Mouse (Mus musculus): ENCODE results near the gene 4933428M09Rik. TPM values are rescaled to one million over a fixed set of nuclear protein-coding genes. Genes with fewer than 3 reads are reported as not detected.
"Not testable (repeated sequence)": the region's sequence is repeated elsewhere in the genome, so short reads cannot be mapped to it uniquely, and the experiment has no call there.

Gene 4933428M09Rik
- polyA plus RNA-seq (2012; rRNA removed), result not detected in 2 replicates

DNA sequence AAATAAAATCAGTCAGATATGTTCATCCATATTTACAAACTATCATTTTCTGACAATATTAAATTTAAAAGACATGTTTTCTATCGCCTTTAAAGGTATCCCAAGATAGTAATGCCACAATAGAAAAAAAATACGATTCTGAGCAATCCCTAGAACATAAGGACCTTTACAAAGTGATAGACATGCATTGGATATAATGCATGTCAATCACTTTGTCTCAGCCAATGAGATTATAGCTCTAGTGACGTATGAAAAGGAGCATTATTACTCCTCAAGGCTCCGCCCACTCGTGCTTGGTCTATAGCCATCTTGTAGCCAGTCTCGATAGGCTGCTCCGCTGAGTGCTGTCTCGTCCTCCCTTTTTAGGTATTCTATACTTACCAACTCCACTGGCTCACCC is at the start of gene 4933428M09Rik:
4933428M09Rik (plus strand) TSS at position 301 of the 400 bp plus-strand sequence.
- no peak for DNase-seq (ENCODE audit: extremely low spot score in 1 of 2, low spot score in 1 of 2)

DNA sequence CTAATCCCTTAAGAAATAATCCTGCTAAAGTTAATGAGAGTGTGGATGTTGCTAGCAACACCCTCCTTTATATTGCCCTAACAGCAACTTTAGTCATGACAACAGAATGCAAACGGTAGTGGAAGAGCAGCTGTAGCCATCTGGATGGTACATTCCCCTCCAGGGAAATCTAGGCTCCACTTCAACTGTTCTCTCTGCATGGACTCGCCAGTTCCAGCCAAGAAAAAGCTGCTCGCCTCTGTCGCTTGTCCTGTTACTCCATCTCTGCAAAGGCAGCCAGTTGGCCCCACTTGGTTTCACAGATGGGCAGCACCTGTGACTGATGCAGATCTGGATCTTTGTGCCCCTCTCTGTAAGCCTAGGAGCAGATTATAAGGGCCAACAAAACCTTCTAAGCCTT is 45.0 kb upstream of the 4933428M09Rik start:
- no peak for DNase-seq (ENCODE audit: extremely low spot score in 1 of 2, low spot score in 1 of 2)

DNA sequence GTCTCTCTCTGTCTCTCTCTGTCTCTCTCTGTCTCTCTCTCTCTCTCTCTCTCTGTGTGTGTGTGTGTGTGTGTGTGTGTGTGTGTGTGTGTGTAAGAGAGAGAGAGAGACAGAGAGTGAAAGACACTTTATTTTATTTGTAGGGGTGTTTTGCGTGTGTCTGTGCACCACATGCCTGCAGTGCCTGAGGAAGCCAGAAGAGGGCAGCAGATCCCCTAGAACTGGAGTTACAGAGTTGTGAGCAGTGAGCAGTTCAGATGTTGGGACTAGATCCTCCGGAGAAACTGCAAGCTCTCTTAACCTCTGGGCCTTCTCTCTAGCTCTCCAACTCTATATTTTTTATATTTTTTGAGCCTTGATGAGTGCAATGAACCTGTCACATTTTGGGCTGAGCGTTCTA is 12.5 kb downstream of the 4933428M09Rik start:
- DNase-seq (ENCODE audit: extremely low spot score in 1 of 2, low spot score in 1 of 2), result not testable (repeated sequence)

DNA sequence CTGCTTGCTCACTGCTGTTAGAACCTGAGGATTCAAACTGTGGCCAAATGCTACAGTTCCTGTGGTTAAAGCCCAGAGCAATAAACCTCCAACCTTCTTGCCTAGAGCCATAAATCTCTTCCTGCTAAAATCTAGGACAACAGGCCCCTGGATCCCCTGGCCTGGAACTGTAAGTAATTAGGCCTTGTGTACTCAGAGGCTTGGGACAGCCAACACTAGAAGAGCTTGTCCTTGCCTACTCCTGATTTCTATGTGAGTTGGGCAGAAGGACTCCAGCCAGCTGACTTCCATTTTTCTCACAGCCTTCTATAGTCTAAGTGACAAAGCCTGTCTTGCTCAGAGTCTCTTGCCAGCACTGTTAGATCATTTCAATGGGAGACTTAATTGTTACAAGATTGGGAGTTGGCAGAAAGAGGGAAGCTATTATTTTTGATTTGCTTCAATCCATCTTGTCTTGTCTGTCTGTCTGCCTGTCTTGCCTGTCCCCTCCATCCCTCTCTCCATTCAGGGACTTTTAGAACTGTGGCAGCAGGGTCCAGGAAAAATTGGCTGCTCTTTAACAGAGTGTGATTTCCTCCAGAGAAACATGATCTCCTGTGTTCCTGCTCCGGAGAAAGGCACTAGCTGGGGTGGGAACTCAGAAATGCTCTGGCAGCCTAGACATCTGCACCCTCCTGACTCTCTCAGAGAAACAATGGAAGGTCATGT is 15.7 kb downstream of the 4933428M09Rik start:
- DNase-seq (ENCODE audit: extremely low spot score in 1 of 2, low spot score in 1 of 2), result no peak

DNA sequence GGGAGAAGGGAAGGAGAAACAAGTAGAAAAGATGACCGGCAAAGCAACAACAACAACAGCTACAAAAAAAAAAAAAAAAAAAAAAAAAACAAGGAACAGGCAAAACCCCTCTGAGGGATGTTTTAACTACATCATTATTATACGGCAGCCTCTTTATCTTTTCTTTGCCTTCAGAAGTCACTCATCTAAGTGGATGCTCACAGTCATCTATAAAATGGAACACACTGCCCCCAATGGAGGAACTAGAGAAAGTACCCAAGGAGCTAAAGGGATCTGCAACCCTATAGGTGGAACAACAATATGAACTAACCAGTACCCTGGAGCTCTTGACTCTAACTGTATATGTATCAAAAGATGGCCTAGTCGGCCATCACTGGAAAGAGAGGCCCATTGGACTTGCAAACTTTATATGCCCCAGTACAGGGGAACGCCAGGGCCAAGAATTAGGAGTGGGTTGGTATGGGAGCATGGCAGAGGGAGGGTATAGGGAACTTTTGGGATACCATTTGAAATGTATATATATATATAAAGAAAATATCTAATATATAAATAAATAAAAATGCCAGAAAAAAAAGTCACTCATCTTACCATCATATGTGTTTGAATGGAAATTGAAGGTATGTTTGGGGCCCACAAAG is 30.3 kb downstream of the 4933428M09Rik start:
- not testable (repeated sequence) for DNase-seq (ENCODE audit: extremely low spot score in 1 of 2, low spot score in 1 of 2)

DNA sequence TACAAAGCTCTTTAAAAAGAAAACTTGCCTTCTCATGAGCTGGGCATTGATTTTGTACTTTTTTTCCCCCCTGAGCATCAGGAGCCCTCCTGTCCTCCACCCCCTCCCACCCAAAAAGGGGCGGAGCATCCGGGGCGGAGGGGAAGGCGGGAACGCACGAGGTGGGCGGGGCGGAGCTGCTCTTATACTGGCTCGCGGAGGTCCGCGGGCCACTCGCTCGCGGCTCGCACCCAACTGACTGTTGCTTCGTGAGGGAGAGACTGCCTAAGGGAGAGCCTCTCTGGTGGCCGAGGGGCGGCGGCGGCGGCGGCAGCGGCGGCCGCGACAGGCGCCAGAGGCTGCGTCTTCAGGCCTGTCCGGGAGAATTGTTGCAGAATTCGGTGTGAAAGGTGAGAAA is 30.8 kb downstream of the 4933428M09Rik start, which contains the start of gene Mum1l1:
Mum1l1 (plus strand) TSS at position 214 of the 397 bp plus-strand sequence.
- DNase-seq (ENCODE audit: extremely low spot score in 1 of 2, low spot score in 1 of 2), result peak; percentile 3 to 34

DNA sequence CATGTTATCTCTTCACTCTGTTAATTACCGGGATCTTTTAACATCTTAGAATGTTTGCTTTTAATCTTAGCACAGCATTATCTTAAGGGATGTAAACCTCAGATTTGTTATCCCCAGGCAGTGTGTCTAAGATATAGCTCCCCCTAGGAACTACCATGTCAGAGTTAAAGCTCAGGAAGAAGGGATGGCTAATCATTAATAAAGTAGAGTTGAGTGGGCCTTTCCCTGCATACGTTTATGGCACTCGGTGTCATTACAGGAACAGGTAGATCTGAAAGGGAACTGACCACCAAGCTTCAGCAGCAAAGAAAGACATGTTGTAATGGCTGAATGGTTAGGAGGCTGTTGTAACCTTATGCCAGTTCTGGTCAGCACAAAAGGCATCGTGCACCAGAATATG is 35.7 kb downstream of the 4933428M09Rik start:
- no peak for DNase-seq (ENCODE audit: extremely low spot score in 1 of 2, low spot score in 1 of 2)

DNA sequence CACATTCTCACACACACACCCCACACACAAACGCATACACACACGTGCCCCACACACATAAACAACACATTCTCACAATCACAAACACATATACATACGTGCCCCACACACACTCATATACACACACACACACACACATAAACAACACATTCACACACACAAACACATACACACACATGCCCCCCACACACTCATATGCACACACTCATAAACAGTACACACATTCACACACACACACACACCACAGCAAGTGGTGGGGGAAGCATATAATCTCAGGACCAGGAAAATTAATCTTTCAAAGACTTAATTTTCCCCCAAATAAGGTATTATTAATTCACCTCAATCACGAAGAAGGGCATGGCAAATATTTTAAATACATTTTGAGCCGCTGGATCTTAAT is 37.4 kb downstream of the 4933428M09Rik start:
- DNase-seq (ENCODE audit: extremely low spot score in 1 of 2, low spot score in 1 of 2), result no peak

DNA sequence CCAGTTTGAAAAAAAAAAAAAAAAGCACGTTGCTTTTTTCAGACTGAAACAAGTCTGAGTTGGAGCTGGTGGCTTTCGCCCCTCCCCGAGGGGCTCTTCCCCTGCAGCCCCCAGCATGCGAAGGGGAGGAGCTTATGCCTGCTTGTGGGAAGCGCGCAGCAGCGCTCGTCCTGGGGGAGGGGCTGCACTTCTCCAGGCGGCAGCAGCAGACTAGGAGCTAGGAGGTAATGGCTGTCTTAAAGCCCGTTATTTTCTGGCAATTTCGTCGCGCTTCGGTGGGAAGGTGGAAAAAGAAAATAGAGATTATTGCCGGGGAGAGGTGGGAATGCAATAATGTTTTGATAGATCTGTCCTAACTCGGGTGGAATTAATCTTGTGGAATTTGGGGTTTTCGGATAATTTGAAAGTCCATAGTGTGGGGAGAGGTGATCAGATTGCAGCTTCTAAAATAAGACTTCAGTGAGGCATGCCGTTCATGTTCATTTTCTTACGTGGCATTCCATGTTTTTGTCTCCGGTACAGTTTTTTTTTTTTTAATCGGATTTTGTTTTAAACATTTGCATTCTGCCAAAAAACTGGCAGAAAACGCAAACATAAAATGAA is 38.1 kb downstream of the 4933428M09Rik start:
- peak; percentile 3 to 34 for DNase-seq (ENCODE audit: extremely low spot score in 1 of 2, low spot score in 1 of 2)

DNA sequence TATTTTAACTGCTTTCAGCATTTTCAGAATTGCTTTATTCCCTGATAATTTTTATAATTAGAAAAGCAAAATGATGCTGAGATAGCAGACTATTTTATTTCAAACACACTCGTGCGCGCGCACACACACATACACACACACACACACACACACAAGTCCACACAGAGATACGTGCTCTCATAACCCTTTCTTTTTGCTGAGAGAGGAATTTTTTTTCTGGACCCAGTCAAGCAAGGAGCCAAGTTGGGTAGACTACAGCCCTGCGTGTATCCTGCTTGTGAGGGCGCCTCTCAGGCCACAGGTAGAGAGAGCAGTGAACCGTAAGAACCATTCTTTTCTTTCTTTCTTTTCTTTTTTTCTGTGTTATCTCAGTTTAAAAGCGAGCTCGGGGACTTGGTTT is 38.7 kb downstream of the 4933428M09Rik start:
- no peak for DNase-seq (ENCODE audit: extremely low spot score in 1 of 2, low spot score in 1 of 2)

DNA sequence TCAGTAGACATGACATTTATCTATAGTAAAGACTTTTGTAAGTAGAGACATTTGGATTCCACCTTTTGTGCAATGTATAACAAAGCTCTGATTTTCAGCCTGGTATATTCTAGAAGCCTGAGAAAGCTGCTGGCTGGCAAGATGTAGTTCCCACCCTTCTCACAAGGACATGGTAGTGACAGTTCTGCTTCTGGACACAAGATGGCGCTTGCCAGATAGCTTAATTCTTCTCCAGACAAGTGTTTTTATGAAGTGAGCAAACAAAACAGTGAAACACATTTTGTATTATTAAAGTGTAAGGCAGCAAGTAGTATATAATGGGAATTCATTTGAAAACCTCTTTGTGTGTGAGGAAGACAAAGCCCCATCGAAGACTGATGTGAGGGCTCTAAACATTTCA is 40.0 kb downstream of the 4933428M09Rik start:
- DNase-seq (ENCODE audit: extremely low spot score in 1 of 2, low spot score in 1 of 2), result peak; percentile 8 to 64

DNA sequence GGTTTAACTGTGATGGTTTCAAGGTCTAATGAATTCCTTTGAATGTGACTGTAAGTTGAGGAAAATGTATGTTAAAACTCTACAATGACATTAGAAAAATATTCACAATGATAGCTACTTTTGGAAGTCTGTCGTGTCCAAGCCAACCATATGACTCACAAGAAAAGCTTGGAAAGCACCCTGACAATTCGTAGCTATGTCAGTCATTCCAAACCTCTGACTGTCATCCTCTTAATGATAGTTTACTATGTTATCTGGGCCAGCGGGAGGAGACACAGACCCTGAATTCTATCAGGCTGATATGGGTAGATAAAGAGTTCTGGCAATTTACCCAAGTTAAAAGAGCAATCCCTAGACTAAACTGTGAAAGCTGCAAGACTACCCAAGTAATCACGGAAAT is 41.8 kb downstream of the 4933428M09Rik start:
- DNase-seq (ENCODE audit: extremely low spot score in 1 of 2, low spot score in 1 of 2), result no peak

DNA sequence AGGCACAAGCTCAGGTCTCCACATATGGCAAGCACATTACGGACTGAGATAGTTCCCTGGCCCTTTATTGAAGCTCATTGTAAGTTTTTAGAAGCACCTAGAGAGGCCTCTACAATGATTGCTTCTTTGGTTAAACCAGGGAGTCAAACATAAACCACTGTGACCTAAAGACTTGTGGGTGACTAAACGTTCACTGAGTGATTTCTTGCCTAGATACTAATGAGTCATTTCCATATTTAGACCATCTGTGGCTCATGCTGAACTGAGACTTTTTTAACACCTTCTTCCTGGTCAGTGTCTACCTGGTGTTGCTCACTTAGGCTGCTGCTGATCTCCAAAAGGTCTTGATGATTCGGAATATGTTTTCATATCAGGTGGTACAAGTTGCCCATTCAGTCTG is 42.9 kb downstream of the 4933428M09Rik start:
- DNase-seq (ENCODE audit: extremely low spot score in 1 of 2, low spot score in 1 of 2), result no peak

Other genes starting within 250 kb of the 4933428M09Rik start
- gene Serpina7, start 94.0 kb upstream of the 4933428M09Rik start, polyA plus RNA-seq (2012; rRNA removed), result not detected in 2 replicates
- gene 4930513O06Rik, start 93.0 kb upstream of the 4933428M09Rik start, polyA plus RNA-seq (2012; rRNA removed), result not detected in 2 replicates
- gene Mum1l1, start 30.8 kb downstream of the 4933428M09Rik start, polyA plus RNA-seq (2012; rRNA removed), result 1.9 and 3.0 TPM in 2 replicates
- 0.12 and 1.1 TPM in 2 replicates for gene Trap1a, start 154.5 kb downstream of the 4933428M09Rik start, polyA plus RNA-seq (2012; rRNA removed)